Mouse (Mus musculus): Measurements from ENCODE around the gene Gsg1l.

The Gsg1l gene

DNA sequence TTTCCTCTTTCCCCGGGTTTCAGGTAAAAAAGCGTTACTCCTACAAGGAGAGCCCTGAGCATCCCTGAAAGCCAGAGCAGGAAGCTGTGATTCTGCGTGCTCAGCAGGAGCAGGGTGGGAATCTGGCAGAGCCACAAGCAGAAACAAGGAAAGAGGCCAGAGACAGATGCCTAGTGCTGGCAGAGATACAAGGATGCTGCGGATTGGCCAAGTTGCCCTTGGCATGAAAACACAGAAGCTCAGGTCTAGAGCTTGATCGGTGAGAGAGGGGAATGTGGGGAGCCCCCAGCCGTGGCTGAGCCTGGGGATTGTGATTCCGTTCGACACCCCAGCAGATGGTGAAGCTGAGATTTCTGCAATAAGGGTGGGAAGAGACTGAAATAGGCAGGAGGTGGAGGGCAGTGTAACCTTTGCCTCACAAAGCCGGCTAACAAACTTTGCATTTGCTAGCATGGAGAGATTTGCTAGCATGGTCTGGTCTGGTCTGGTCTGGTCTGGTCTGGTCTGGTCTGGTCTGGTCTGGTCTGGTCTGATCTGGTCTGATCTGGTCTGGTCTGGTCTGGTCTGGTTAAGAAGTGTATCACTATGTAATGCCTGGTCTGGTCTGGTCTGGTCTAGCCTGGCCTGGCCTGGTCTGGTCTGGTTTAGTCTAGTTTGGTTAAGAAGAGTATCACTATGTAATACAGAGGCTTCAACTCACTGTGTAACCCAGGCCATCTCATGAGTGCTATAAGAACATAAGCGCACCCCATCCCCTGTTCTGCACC, 50.4 kb downstream of the Gsg1l start:
- no peak for DNase-seq (ENCODE audit: low spot score)

DNA sequence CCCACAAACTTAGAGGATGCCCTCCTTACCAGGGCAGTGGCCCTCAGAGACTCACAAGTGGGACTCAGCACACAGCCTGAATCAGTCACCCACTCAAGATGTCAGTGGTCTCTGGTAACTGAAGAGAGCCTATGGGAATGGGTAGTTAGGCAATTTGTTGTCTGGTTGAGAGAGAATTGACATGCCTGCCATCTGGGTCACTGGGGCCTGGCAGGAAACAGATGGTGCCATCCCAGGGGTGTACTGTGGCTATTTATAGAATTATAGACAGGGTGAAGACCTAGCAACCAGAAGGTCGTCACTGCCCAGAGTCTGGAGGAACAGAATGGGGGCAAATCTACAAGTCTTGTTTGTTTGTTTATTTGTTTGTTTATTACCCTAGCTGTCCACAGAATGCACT, 54.8 kb downstream of the Gsg1l start:
- no peak for DNase-seq (ENCODE audit: low spot score)

DNA sequence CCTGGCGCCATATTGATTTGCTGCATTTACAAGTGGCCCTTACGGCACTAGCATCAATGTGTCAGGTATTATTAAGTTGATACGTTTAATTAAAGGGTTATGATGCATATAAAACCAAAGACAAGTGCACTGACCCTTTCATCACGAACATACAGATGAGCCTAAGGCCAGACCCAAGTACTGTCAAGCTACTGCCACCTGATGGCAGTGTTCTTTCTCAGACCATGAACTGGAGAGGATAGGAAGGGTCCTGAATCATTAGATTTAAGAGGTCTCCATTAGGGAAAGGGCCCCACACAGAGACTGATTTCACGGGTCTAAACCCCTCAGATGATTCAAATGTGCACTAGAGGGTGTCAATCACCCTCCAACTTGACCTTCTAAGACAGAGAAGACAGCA, 55.6 kb downstream of the Gsg1l start:
- no peak for DNase-seq (ENCODE audit: low spot score)

DNA sequence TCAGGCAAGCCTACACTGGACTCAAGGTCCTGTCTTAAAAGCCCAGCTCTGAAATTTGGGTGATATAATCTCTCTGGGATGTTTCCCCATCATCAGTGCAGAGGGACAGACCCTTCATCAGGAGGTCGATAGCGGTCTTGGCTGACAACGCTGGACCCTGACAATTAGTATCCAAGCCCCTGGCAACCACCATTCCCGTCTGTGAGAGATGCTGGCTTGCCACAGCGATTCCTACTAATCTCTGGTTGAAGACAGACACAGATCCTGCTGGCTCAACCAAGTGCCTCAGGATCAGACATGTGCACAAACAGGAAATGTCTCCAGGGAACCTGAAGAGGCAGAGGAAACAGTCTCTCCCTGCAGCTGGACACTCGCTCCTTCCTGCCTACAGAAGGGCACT, 62.2 kb downstream of the Gsg1l start:
- DNase-seq (ENCODE audit: low spot score) = no peak

DNA sequence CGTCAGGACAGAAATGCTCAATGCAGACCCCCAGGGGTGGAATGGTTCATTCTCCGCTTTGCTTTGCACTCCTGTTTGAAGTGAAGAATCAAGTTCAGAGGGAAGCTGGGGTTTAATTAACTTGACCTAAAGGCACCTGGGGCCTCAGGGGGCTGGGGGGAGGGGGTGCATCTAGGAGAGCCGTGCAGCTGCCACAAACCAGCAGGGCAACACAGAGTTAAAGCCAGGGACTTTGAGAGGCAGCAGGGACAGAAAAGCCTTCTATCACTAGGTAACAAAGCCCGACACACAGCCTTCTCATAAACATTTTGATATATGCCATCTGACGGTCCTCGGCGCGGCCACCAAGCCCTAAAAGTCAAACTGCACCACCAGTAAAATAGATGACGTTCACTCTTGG, 62.9 kb downstream of the Gsg1l start:
- no peak for DNase-seq (ENCODE audit: low spot score)

DNA sequence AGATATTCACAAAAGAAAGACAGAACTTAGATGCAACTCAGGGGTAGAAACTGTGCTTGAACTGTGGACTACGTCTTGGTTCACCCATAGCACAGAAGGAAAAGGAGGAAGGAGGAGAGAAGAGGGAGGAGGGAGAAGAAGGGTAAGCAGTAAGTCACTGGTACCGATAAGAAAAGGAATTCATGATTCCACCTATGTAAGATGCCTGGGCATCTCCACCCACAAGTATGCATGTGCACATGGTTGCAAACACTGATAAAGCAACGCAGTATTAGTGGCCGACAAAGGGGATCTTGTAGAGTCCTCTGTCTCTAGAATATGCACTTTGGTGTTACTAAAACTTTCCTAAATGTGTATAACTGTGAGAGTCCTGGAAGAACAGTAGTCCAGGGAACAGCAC, 64.8 kb downstream of the Gsg1l start:
- DNase-seq (ENCODE audit: low spot score) = no peak

DNA sequence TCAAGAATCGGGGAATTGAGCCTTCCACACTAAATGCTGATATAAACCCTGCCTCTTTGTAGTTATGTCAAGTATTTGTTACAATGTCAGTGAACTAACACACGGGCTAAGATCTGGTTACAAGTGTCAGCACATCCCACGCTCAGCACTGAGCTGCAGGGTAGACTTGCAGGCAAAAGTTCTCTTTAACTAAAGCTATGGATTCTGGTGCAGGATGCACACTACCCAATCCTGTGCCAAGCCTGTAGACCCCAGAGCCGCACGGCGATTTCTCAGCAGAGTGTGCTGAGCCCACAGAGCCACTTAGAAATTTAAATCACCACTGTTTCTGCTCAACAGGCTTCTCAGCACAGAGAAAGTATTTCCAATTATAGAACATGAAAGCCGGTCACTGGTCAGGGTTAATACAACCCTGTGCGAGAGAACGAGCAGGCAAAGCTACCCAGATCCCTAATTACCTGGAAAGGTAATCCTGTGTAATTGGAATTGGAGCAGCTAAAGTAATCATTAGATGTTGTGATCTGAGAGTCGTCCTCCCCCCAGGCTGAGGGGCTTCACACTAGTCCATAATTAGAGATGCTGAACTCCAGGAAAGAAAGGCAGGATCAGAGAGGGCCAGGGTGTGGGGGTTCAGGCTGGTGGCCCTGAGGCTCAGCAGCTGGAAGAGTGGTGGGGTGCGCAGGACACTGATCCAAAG, 69.7 kb downstream of the Gsg1l start:
- no peak for DNase-seq (ENCODE audit: low spot score)

DNA sequence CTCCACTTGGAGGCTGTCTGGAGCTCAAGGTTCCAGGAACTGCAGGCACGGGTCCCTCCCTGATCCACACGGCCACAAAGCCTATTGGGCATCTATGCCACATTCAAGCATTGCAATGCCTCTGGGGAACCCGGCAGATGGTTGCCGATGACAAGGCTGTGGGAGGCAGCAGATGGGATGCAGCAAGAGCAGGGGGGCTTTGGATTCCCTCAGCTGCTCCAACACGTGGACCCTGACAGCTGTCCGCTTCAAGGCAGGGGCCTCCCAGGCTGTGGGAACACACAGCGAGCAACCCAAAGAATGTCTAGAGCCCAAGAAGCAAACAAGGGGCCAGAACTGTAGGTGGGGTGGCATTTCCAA, 73.4 kb downstream of the Gsg1l start:
- no peak for DNase-seq (ENCODE audit: low spot score)

DNA sequence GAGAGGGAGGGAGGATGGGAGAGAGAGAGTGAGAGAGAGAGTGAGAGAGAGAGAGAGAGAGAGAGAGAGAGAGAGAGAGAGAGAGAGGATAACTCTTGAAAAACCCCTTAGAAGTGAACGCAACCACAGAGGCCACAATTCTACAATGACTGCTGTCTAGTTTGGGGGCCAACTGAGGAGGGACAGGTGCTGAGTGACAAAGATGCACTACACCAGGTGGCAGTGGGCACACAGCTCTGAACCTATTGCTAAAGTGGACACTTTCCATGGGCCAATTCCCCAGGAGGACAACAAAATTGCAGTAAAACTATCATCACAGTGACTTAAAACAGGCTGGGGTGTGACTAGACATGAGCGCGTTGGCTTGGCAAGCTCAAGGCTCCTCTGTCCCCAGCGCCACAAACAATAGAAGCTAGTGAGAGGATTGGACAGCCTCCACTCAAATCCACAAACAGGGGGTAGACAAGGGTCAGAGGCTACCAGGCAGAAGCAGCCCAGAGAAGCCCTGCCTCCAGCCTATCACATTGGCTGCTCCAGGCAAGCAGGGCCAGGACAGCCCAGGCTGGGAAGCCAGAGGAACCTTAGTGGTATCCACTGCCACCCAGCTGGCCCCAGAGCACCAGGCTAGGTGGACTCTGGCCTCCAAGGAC, 73.9 kb downstream of the Gsg1l start:
- no peak for DNase-seq (ENCODE audit: low spot score)

DNA sequence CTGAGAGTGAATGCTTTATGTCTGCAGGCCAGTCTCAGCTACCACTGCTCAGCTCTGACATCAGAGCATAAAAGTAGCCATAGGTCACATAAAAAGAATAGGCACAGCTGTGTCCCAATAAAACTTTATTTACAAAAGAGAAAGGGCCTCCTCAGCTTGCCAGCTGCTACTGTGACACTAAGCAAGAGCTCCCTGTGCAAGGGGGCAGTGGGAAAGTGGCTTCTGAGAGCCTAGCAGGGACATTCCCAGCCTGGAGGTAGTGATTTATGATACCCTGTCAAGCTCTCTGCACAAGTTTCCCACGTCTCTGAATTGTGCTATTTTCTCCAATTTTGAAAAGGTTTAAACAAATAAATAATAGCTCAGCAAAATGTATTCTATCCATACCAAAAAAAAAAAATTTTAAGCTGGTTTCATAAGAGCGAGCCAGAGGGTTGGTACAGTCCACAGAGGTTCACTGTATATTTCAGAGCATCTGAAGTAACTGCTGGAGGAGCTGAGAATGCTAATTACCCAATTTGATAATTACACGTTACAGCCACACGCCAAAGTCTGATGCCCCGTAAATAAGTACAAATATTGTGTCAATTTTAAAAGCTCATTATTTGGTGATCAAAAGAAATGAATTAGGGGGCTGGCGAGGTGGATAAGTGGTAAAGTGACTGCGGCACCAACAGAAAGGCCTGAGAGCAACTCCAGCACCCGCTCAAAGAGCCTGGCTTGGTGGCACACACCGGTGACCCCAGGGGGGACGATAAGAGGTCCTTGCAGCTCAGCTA, 74.9 kb downstream of the Gsg1l start:
- DNase-seq (ENCODE audit: low spot score) = no peak

DNA sequence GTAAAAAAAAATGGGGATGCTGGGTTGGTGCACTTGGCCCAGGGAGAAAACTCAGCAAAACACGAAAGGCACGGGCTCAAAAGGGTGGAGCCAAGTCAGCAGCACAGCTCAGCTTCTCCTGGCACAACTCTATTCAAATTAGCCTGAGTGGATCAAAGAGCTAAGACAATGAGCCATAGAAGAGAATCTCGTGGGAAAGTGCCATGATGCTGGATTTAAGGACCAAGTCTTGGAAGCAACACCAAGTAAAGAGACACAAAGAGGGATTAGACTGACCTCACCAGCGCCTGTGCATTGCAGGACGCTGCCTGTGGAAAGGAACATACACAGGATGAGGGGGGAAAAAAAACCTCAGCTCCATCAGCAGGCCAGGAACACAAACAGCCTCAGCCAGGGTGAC, 76.9 kb downstream of the Gsg1l start:
- no peak for DNase-seq (ENCODE audit: low spot score)

DNA sequence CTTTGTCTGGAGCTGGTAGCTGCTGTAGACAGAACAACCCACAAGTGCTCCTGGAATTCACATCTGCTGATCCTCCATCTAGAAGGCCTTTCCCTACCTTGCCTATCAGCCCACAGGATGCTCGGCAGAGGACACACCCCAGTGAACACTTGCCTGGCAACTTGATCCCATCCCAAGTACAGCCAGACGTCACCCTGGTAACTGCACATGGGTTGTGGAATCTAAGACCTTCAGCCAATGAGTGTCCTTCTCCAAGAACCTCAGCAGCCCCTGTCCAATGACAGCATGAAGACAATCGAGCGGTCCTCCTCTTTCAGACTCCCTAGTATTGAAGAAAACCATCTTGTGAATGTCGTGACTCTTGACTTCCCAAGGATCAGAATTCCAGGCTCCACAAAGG, 80.5 kb downstream of the Gsg1l start:
- DNase-seq (ENCODE audit: low spot score) = no peak

DNA sequence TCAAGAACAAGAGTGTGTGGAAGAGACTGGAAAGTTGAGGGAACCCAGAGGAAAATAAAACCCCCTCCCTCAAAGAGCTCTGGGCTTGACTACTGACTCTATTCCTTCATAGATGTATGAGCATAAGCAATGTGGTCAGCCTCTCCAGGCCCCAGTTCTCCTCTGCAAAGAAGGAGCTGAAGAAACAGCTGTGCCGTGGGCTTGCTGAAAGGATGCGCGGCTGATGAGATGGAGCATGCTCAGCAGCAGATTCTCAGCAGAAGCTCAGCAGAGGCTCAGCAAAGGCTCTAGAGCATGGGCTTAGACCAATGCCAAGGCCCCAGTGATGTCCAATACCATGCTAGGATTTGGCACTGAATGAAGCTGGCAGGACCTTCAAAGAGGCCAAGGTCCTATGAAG, 82.3 kb downstream of the Gsg1l start:
- DNase-seq (ENCODE audit: low spot score) = no peak

DNA sequence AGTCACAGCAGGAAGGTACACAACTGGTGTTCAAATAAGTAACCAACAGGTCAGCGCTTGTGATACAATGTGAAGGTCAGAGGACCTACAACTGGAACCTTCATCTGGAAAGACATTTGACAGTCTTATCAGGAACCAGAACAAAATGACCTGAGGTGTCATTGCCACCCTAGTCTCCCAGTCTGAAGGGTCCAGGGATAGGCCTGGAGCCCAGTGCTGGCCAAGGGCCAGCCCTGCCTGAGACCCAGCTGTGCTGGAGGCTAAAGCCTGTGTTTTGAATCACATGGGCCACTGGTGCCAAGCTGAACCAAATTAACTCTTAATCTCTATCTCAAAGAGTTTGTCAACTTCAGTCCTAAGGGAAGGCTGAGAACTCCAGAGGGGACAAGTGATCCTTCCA, 86.1 kb downstream of the Gsg1l start:
- no peak for DNase-seq (ENCODE audit: low spot score)

DNA sequence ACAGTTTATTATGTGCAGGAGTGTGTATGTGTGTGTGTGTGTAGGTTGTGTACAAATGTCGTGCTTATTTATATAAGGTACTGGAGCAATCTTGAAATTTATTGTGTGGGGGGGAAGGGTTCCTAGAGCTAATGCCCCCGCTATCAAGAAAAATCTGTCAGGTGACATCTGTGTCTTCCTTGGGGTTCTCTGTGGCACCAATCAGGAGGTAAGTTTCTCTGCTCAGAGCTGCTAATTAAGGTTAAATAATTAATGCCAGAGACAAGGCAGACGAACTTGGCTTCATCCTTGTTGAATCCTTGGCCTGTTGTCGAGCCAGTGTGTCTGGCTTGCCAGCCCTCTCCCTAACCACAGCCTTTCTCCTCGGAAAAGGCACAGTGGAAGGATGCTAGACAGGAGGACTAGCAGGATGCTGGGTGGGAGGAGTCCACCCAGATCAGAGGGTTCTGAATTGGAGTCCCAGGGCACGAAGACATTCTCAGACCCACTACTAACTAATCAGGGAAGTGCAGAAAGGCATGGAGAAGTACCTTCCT, 89.8 kb downstream of the Gsg1l start:
- no peak for DNase-seq (ENCODE audit: low spot score)

DNA sequence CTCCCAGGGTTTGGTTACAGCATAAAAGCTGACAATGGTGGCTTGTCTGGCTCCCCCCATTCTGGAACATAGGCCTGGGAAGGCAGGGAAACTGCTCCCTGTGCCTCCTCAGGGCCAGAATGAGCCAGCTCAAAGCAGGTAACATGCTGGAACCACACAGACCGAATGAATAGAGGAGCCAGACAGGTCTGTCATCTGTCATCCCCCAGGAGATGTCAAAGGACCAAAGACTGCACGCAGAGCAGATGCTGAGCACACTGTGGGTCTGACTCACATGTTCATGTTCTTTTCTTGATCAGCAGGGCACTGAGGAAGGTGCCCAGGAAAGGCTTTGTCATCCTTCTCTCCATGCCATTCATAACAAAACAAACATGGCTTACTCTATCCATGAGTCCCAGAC, 90.4 kb downstream of the Gsg1l start:
- DNase-seq (ENCODE audit: low spot score) = no peak

DNA sequence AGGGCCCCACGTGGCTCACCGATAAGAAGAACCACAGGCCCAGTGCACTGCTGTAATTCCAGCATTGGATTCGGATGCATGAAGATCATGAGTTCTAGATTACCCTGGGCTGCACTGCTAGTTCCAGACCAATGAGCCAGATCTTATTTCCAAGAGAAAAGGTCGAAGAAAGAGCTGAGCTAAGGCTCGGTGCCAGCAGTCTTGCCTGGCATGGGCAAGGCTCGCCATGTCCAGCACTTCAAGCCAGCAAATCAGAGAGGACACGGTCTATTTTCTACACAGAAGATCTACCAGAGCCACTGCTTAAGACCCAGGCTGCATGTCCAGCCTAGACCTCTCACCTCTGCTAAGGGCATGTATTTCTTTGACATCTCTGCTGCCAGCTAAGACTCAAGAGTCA, 92.2 kb downstream of the Gsg1l start:
- no peak for DNase-seq (ENCODE audit: low spot score)

DNA sequence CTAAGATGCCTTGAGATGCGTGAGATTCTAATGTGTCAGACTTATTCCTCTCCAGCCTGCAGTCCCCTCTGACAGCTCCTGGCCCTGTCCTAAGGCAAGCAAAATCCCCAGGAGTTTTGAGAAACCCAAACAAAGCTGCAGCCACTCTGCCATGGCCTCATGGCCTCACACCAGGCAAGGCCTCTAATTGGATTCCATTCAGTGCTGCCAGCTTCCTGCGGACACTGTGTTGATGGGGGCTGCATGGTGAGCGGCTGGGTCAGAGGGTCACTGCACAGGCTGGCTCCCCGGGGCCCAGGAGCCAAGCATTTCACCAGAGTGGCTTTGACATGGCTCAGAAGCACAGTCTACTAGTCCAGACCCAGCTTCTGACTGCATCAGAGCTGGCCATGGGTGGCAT, 92.7 kb downstream of the Gsg1l start:
- no peak for DNase-seq (ENCODE audit: low spot score)

DNA sequence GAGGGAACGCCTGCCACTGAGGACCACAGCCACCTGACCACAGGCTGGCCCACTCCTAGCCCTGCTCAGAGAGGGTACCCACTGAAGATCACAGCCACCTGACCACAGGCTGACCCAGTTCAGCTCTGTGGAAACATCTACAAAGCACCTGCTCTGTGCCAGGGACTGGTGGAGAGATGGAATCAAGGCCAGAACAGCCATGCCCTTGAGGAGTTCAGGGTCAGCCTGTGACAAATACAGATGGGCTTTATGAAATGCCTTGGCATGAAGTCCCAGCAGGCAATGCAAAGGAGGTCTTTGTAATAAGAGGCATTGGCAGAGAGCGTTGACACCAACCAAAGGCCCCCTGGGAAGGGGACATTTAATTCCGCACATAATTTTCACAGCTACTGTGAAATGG, 93.9 kb downstream of the Gsg1l start:
- no peak for DNase-seq (ENCODE audit: low spot score)

DNA sequence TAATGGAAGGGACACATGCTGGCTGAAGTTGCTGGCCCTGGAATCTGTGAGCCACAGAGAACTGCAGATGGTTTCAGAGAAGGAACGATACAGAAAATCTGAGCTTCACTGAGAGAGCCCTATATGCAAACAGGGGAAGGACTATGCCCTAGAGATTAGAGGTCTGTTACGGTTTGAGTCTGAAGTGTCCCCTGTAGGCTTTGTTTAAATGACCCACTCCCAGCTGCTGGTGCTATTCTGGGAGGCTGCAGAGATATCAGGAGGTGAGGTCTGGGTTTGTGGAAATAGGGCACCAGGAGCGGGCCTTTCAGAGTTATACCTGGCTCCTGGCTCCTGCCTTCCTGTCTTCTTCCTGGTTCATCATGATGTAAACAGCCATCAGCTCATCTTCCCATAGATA, 95.1 kb downstream of the Gsg1l start:
- no peak for DNase-seq (ENCODE audit: low spot score)

DNA sequence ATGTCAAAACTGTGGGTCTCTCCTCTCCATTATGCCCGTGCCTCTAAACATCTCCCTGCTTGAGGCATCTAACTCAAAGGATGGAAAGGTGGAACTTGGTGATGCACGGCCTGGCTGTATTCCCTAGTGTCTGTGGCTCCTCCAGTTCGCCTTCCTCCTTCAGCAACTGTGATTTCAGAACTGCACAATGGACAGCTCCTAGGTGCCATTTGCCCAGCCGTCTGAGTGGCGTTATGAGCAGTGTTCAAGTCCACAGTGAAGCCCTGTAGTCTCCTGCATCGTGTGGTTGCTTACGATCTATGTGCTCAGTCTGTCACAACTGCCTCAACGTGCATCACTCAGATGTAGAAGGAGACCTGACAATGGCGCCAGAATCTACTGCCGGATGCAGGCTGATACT, 96.6 kb downstream of the Gsg1l start:
- no peak for DNase-seq (ENCODE audit: low spot score)
